Mouse (Mus musculus) megakaryocyte, embryonic 14.5 days (primary cell): ENCODE results near the gene Borcs7.

Experiments
- FLI1 ChIP-seq: IDR thresholded peaks from 2 replicates; pipeline ENCODE4 v1.6.1; 2012; ENCODE audit warnings: low read length, inconsistent platforms, mixed read lengths
- GATA1 ChIP-seq: IDR thresholded peaks from 3 replicates; pipeline ENCODE4 v1.6.1; 2012; ENCODE audit warnings: mixed read lengths, low read length, inconsistent platforms, borderline replicate concordance

GRCm38 (mm10) chr19:46697840-46698517 is 8.3 kb downstream of the Borcs7 start:
- TF ChIP-seq GATA1 (no peak), FLI1 (no peak)
